Mouse (Mus musculus) splenic B cell, adult 2 months (primary cell): ENCODE results near the gene Tmcc3.

ENCODE experiments used
- DNase-seq: peaks from one replicate; pipeline ENCODE4 v3.0.0-alpha.2; 2011; ENCODE audit warnings: low read depth, low spot score
- H3K27me3 ChIP-seq: 2 replicates; pipeline ENCODE4 v1.6.1; 2012; ENCODE audit warnings: mild to moderate bottlenecking, low read length, moderate library complexity, mixed read lengths; ENCODE audit not compliant: control insufficient read depth, poor library complexity, insufficient read depth, severe bottlenecking
- H3K36me3 ChIP-seq: 2 replicates; pipeline ENCODE4 v1.6.1; 2012; ENCODE audit warnings: mild to moderate bottlenecking, low read length, moderate library complexity, mixed read lengths; ENCODE audit not compliant: control insufficient read depth, poor library complexity, insufficient read depth, severe bottlenecking

Tmcc3 gene

DNA sequence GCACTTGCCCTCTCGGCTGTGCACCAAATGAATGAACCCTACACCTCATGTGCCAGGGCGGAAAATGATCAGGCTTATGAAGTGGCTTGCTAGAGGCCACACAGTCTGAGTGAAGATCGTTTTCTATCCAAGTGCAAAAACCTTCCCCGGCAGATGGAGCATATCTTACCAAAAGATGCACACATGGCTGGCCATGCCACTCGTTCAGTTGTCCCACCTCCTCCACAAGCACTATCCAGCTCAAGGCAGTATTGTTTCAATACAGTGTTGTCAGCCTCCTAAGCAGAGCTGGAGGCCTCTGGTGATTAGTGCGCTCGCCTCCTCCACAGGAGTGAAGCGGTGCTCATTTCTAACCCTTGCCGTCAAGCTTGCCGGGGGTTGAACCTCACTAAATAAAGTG is 66.1 kb downstream of the Tmcc3 start:
- Histone ChIP-seq H3K36me3 (no peaks in the 10 kb centered on the region), H3K27me3 (no peaks in the 10 kb centered on the region)
- peak; percentile 24 for DNase-seq

DNA sequence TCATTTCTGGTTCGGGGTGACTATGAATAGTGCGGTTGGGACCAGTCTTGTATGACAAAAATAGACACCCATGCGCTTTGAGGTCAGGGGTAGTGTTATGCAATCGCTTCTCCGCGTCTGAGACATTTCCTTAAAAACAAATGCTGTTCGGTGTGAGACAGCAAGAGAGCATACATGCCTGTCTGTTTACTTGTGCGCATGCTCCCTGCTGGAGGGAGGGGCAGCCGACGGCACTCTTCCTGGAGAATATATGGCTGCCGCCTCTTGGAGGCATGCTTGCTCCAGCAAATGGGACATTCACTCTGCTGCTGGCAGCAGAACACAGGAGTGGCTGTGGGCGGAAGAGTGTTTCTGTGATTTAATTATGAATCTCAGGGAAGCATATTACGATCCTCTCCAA is 66.6 kb downstream of the Tmcc3 start:
- H3K27me3 ChIP-seq = no peaks in the 10 kb centered on the region
- H3K36me3 ChIP-seq = no peaks in the 10 kb centered on the region
- peak; percentile 79 for DNase-seq

DNA sequence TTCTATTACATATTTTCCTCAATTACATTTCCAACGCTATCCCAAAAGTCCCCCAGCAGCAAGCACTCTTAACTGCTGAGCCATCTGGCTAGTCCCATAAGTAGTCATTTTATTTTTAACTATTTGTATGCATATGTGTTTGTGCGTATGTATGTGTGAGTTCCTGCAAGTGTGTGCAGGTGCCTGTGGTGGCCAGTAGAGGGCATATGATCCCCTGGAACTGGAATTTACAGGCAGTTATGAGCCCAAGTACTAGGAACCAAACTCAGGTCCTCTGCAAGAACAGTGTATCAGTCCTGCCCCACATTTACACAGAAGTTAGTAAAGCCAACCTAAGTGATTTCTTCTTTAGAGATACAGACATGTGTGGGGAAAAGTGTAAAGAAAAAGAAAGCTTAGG is 68.3 kb downstream of the Tmcc3 start:
- DNase-seq = no peak
- Histone ChIP-seq H3K27me3 (no peaks in the 10 kb centered on the region), H3K36me3 (no peaks in the 10 kb centered on the region)

DNA sequence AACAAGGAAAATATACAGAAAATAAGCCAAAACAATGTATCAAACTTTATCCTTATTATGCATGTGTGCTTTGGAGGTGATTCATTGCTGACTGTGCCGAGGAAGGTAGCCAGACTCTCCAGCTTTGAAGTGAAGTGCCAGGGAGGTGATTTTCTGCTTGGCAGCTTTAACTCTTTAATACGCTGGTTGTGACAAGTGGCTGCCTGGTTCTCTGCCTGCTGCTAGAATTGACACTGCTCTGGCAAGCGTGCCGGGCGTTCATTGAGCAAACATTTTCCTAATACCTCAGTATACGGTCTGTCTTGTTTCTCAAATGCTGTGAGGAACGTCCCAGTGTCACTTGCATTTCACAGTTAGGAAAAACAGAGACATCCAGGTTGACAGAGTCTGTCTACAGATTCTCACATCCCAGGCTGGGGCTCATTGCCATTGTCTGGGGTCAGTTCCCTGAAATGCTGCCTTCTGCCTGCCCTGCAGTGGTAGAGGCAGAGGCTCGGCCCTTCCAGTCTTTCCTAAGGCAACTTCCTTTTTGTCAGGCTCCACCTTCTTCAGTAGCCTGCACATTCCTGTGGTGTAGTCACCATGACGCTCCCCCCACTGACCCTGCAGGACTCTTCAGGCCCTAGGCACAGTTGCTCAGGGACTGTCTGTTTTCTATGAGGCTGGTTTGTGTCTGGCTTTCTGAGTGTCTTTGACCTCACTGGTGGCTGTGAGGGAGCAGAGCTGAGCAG is 69.1 kb downstream of the Tmcc3 start:
- H3K36me3 ChIP-seq = no peaks in the 10 kb centered on the region
- DNase-seq = no peak
- H3K27me3 ChIP-seq = no peaks in the 10 kb centered on the region

DNA sequence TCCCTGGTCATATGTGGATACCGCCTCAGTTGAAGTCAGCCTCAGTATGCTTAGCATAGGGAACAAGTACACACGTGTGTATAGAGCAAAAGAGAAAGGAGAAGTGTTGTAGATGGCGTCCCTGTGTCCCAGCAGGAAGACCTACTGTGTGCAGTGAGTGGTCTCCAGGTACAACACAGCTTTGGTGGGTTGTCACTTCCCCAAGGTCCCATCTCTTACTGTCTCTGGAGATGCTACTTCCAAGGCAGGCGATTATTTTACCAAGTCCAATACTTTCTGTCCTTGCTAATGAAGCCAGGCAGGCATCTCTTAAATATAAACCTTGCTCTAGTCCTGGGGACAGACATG is 69.6 kb downstream of the Tmcc3 start:
- H3K36me3 ChIP-seq = no peaks in the 10 kb centered on the region
- no peak for DNase-seq
- H3K27me3 ChIP-seq = no peaks in the 10 kb centered on the region

DNA sequence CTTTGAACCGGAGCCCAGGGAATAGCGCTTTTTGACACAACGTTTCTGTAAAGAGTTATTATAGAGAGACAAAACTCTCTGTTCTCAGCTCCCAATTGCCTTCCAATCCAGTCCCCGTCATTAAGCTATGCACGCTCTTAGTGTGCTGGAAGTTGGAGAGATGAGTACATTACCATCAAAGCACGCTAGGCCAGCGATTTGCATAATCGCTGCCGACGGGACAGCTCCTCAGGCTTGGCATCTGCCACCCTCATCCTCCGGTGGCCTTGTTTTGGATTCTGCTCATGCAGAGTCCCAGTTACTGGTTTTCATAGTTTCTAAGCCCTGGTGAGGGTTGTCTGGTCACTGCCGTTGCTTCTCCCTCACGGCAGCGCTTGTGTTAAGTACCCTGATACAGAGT is 70.9 kb downstream of the Tmcc3 start:
- Histone ChIP-seq H3K36me3 (no peaks in the 10 kb centered on the region), H3K27me3 (no peaks in the 10 kb centered on the region)
- DNase-seq = no peak

DNA sequence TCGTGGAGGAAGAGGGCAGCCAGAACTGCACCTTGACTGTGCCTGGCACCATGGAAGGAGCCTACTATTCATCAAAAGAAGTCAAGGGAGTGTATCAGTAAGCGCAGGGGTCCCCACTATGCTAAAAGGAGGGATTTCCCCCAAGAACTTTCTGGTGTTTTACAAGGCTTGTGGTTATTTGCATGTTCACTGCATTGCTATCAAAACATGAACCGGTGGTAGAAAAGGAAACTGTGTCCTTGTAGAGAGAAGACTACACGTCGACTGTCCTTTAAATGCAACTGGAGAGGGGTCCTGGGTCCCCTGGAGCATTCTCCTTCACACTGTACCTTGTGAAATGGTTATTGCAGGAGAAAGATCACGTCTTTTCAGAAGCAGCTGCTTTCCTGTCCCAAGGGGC is 71.8 kb downstream of the Tmcc3 start:
- H3K27me3 ChIP-seq = no peaks in the 10 kb centered on the region
- H3K36me3 ChIP-seq = no peaks in the 10 kb centered on the region
- DNase-seq = peak; percentile 27

DNA sequence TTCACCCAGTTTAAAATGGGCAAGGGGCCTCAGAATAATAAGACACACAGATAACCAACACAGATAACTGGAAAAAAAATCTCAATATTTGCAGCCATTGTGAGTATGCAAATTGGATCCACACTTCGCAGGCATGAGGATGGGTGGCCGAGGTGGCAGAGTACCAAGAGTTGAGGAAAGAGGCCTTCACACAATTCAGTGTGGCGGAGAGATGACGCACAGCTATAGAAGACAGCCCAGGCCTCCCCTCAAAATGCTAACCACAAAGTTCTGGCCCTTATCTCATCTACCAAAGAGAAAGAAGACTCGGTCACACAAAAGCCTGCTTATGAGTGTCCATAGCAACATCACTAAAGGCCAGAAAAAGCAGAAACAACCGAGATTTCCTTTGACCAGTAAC is 77.5 kb downstream of the Tmcc3 start:
- H3K36me3 ChIP-seq = no peaks in the 10 kb centered on the region
- DNase-seq = no peak

DNA sequence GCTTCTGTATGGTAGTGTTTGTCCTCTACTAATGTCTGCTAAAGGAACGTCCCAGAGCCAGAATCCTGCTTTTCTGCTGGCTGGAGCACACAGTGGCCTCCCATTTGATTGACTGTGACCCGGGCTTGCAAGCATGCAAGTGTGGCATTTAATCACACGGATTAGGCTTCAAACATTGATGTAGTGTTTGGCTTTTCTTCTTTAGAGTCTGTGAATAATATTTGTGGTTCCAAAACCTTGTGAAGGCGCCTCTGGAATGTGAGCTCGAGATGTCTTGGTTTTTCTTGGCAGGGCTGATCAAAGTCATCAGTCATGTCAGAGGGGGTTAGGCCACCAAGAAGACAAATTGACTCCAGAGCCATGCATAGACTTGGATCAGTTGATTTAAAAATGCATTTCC is 79.3 kb downstream of the Tmcc3 start:
- Histone ChIP-seq H3K36me3 (no peaks in the 10 kb centered on the region), H3K27me3 (no peaks in the 10 kb centered on the region)
- no peak for DNase-seq

More for the DNA sequence above, 77.5 kb downstream of the Tmcc3 start:
- no peaks in the 10 kb centered on the region for H3K27me3 ChIP-seq

DNA sequence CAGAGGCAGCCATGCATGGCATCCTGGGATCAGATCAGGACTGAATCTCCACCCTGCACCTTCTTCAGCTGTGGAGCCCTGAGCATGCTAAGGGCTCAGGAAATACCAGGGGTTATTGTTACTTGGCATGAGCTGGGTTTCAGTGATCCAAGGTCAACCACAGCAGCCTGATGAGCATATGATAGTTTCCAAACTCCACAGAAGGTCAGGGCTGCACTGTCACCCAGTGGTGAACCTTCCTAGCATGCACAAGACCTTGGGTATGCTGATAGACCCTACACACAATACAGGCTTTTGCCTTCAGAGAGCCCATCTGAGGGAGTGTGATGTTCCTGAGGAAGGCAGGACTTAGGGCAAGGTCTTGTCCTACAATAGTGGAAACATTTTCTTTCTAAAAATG is 82.5 kb downstream of the Tmcc3 start:
- Histone ChIP-seq H3K27me3 (no peaks in the 10 kb centered on the region), H3K36me3 (no peaks in the 10 kb centered on the region)
- DNase-seq = no peak

DNA sequence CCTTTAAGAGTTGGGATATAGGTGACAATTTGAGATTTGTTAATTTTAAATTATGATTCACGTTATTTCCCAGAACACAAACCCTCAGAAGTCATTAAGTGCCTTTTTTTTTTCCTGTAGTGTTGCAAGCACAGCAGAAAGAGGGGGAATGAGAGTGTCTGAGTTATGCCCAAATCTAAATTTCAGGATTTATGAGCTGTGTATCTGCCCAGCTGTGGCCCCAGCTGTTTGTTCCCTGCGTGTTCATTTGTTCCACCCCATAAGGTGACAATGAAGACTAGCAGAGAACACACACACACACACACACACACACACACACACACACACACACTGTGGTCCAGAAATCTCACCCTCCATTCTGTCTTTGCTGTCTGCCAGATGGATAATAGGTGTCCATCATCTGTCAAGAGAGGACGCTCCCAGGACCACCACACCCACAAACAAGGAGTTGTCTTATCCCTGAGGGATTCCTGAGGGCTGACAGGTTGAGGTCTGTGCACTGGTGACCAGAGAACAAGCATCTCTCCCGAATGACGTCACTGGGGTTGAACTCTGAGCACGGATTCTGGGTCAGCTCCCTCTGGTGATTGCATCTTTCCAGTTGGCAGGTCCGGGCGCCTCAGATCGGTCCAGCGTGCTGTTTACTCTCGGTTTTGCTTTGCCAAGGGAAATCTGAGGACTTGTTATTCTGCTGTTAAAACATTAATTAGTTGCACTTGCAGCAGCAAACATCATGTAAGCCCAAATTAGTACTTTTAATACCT is 86.3 kb downstream of the Tmcc3 start:
- DNase-seq = no peak
- H3K27me3 ChIP-seq = no peaks in the 10 kb centered on the region
- no peaks in the 10 kb centered on the region for H3K36me3 ChIP-seq

DNA sequence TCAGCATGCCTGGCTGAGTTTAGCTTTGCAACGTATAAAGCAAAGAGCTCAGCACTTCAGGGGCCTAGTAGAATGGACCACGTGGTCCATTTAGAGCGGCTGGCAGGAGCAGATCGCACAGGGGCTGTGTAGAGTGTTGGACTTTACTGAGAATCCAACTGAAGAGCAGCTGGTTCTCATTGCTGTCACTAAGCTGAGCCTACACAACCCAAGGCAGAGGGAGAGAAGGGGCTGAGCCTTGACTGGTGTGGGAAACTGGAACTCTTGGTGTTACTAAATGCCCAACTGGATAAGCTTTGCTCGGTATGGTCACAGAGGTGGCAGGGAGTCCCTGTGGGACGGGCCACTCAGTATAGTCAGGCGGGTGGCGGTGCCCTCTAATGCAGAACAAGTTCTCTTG is 89.1 kb downstream of the Tmcc3 start:
- no peak for DNase-seq
- H3K27me3 ChIP-seq = no peaks in the 10 kb centered on the region

DNA sequence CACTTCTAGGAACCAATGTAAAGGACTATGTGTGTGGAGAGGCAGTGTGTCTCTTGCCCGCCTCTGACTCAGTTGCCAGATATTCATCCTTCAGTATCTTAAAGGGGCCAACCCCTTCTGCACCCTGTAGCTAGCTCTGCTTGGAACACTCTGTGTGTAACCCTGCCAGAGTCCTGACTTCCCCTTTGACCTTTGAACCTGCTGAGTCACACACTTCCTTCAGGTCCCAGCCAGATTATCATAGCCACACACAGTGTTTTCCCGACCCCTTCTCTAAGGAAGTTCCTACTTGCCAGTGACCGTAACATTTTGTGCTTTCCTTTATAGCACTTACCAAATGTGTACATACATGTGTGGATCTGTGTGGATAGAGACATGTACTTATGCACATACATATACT is 93.7 kb downstream of the Tmcc3 start:
- Histone ChIP-seq H3K36me3 (no peaks in the 10 kb centered on the region), H3K27me3 (no peaks in the 10 kb centered on the region)
- no peak for DNase-seq

More for the DNA sequence above, 89.1 kb downstream of the Tmcc3 start:
- no peaks in the 10 kb centered on the region for H3K36me3 ChIP-seq

DNA sequence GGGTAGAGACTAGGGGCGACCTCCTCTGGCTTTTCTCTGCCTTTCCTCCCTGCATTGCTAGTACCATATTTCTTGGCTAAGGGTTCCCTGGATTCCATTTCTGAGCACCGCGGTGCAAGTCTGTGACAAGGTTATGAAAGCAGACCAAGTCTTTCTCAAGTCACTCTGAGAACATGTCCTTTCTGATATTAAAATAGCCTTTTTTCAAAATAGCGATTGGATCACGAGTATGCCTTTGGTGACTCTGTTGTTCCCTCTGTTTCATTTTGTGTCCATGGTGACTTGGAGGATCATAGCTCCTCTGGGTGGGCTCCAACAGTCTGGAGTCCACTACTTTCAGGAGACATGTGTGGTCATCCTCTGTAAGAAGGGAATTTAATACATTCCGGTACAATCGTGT is 95.1 kb downstream of the Tmcc3 start:
- no peaks in the 10 kb centered on the region for H3K27me3 ChIP-seq
- DNase-seq = no peak

DNA sequence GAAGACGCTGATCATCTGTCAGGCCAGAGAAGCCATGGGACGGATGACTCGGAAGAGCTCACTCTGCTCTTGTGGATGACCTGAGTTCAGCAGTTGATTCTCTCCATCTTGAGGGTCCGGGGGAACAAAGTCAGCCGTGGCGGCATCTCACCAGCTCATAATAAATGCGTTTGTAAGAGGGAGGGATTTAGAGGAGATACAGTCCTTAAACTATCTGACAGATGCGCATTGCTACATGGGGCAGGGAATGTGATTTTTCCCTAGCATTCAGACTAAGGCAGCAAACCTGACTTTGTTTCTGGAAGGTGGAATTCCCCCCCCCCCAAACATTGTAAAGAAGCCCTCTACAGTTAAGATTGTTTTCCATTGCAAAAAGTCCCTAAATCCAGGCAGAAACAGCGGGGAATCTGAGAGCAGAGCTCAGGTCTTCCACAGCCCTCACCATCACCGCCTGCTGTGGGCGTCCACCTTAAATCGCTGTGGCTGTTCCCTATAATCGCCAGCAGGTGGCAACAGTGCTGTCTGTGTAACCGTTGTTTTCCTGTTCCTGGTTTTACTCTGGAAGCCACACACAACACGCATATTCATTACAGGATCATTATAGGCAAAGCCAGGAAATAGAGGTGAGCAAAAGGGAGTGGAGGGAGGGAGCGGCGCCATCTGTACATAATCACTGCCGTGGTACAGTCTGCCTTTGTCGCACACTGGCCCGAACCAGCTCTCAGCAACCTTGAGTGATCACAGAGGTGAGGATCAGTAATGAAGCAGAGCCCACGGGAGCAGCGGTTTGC is 96.8 kb downstream of the Tmcc3 start:
- DNase-seq = peak; percentile 73
- Histone ChIP-seq H3K36me3 (no peaks in the 10 kb centered on the region), H3K27me3 (no peaks in the 10 kb centered on the region)

More for the DNA sequence above, 95.1 kb downstream of the Tmcc3 start:
- no peaks in the 10 kb centered on the region for H3K36me3 ChIP-seq
